Mouse (Mus musculus): ENCODE results near the gene Dtx2. TPM values are rescaled to one million over a fixed set of nuclear protein-coding genes. Genes with fewer than 3 reads are reported as not detected.

The Dtx2 gene
- 20.8 and 21.4 TPM in 2 replicates for polyA plus RNA-seq (2015; fragmentation: Nextera tagmentation; extraction: Ambion mirVana)

DNA sequence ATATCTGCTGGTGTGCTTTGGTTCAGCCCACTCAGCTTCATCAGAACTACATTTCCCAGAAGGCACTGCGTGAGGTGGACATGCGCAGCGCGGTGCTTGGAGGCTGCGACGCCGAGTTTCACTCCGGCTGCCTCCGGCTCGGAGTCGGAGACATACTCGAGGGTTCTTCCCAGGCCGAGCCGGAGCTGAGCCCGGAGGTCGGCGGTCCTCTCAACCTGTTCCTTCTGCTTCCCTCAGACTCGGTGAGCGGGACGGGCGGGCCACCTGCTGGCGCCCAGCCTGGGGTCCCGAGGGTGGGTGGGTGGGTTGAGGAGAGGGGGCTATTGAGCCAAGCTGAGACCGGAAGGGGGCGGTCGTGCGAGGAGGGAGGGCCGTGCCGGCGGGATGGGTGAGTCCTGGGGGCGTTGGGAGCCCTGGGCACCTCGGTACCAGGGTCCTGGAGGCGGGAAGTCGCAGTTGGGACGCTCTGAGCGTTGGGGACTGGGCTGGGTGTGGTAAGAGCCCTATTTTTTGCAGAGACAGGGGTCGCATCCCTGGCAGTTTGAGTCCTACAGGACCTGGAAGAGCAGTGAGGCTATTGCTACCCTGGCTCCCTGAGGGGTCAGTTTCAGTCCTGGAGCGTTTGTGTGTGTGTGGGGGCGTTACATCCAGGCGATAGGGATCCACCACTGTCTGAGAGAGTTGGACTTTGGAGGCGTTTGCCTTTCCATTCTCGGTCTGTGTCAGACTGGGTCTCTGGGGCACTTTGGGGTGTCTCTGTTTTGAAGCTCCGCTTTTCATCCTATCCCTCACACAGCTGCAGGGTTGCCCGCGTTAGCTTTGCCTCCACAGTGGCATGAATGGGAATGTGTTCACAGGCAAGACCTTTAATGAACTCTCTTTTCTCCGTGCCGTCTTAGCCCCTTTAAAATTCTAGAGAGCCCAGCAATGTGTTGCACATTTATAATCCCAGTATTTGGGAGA lies at the start of gene Dtx2:
TSS of gene Dtx2 (plus strand) at position 76 of the 963 bp plus-strand sequence.
- peaks cover 16% of the 10 kb centered on the region; the same call in 1 of the 2 replicates for H3K36me3 ChIP-seq
- H3K4me2 ChIP-seq (replicated peaks) = peak within 1 kb of the TSS; percentile 74
- H3K27ac ChIP-seq = peak within 1 kb of the TSS; percentile 83
- ATAC-seq = peak; percentile 97
- under 1% methylated on average over 45 of the region's 47 CpGs for WGBS
- peak within 1 kb of the TSS; percentile 80 for H3K9ac ChIP-seq
- H3K4me1 ChIP-seq (replicated peaks) = peaks cover 6% of the 10 kb centered on the region
- H3K4me3 ChIP-seq (replicated peaks) = peak within 1 kb of the TSS; percentile 76
- H3K9me3 ChIP-seq = no peaks in the 10 kb centered on the region
- no peaks in the 10 kb centered on the region for H3K27me3 ChIP-seq (replicated peaks)

DNA sequence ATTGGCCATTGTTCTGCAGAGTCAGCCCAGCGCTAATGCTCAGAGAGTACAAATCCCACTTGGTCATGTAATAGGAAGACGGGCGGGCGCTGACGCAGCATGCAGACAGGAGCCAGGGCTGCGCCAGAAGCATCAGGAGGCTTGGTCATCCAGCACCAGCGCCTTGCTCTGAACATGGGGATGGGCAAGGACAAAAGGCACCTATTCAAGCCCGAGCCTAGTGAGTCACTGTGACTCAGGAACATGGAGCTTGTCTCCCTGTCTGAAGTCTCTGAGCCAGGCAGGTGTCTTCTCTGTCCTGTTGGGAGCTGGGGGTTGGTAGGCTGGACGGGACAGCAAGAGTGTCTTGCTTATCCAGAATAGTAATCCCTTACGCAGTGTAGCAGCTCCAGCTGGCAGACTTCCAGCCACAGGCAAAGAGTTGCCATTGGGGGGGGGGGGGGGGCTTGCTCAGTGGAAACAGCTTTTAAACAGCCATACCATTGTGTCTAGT lies 48.6 kb upstream of the Dtx2 start:
- 61% methylated on average over 10 of the region's 10 CpGs for WGBS

GRCm38 (mm10) chr5:135946621-135947020 lies 48.0 kb upstream of the Dtx2 start:
- no peaks in the 10 kb centered on the region for H3K27me3 ChIP-seq (replicated peaks)
- H3K9ac ChIP-seq = no peak overlapping the region
- no peak overlapping the region for H3K27ac ChIP-seq
- WGBS = 76% methylated on average over 5 of the region's 5 CpGs
- no peak overlapping the region for H3K4me3 ChIP-seq (replicated peaks)
- H3K36me3 ChIP-seq = no peaks in the 10 kb centered on the region
- H3K9me3 ChIP-seq = no peaks in the 10 kb centered on the region
- H3K4me1 ChIP-seq (replicated peaks) = peaks cover 4% of the 10 kb centered on the region; the same call in 1 of the 2 replicates
- no peak overlapping the region for H3K4me2 ChIP-seq (replicated peaks)
- 0 out of 2 replicates have a peak, but pooled peaks have one; percentile 48 for ATAC-seq

More for the DNA sequence above, 48.6 kb upstream of the Dtx2 start:
- H3K4me3 ChIP-seq (replicated peaks) = no peak overlapping the region
- 0 out of 2 replicates have a peak overlapping the region, but pooled peaks have one; percentile 17 for H3K4me2 ChIP-seq (replicated peaks)
- no peak overlapping the region for H3K27ac ChIP-seq
- no peak overlapping the region for H3K9ac ChIP-seq
- 0 out of 2 replicates have a peak, but pooled peaks have one; percentile 20 for ATAC-seq
- no peaks in the 10 kb centered on the region for H3K9me3 ChIP-seq
- H3K36me3 ChIP-seq = no peaks in the 10 kb centered on the region
- H3K4me1 ChIP-seq (replicated peaks) = peaks cover 4% of the 10 kb centered on the region; the same call in 1 of the 2 replicates
- no peaks in the 10 kb centered on the region for H3K27me3 ChIP-seq (replicated peaks)

GRCm38 (mm10) chr5:135950710-135951412 lies 43.7 kb upstream of the Dtx2 start:
- 70% methylated on average over 11 of the region's 11 CpGs for WGBS
- Histone ChIP-seq H3K27me3 (replicated peaks) (no peaks in the 10 kb centered on the region), H3K36me3 (no peaks in the 10 kb centered on the region), H3K9me3 (no peaks in the 10 kb centered on the region), H3K4me2 (replicated peaks) (no peak overlapping the region), H3K27ac (no peak overlapping the region), H3K4me3 (replicated peaks) (no peak overlapping the region), H3K9ac (no peak overlapping the region), H3K4me1 (replicated peaks) (peaks cover 2% of the 10 kb centered on the region; the same call in 1 of the 2 replicates)
- peak; percentile 52; the same call in 1 of the 2 replicates for ATAC-seq

DNA sequence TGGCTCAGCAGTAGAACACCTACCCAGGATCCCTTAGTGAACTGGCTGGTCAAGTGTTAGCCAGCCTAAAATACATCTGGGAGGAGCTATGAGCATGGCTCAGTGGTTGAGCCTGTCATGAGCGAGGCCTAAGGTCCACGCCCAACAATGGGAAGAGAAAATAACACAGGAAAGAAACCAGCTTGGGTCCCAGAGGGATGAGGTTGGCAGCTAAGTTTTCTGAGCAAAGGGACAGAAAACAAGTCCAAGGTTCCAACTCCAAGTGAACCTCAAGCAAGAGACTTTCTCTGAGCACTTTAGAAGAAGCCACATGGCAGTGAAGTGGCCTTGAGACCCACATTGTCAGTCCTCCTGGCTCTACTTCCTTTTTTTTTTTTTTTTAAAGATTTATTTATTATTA lies 42.9 kb upstream of the Dtx2 start:
- H3K27me3 ChIP-seq (replicated peaks) = no peaks in the 10 kb centered on the region
- H3K9ac ChIP-seq = no peak overlapping the region
- H3K4me3 ChIP-seq (replicated peaks) = no peak overlapping the region
- 100% methylated on average over 2 of the region's 2 CpGs for WGBS
- H3K4me2 ChIP-seq (replicated peaks) = no peak overlapping the region
- H3K36me3 ChIP-seq = no peaks in the 10 kb centered on the region
- H3K4me1 ChIP-seq (replicated peaks) = no peaks in the 10 kb centered on the region
- no peaks in the 10 kb centered on the region for H3K9me3 ChIP-seq
- no peak overlapping the region for H3K27ac ChIP-seq
- ATAC-seq = no peak

DNA sequence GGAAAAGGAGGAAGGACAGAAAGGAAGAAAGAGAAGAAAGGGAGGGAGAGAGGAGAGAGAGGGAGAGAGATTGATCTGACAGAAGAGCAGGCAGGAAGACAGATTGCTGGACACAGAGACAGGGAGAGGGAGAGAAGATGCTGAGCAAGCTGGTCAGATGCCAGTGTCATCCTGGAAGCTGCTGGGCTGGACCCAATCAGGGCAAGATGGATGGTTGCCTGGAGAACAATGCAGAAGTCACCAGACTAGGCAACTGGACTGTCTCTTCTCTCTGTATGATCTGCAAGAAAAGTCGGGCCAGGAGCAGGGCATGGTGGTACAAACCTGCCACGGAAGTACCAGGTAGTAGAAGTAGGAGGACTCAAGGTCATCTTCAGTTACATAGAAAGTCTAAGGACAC lies 41.8 kb upstream of the Dtx2 start:
- WGBS = 84% methylated on average over 2 of the region's 2 CpGs
- ATAC-seq = no peak
- no peaks in the 10 kb centered on the region for H3K27me3 ChIP-seq (replicated peaks)
- no peak overlapping the region for H3K4me3 ChIP-seq (replicated peaks)
- H3K9ac ChIP-seq = no peak overlapping the region
- no peak overlapping the region for H3K27ac ChIP-seq
- H3K9me3 ChIP-seq = no peaks in the 10 kb centered on the region
- no peak overlapping the region for H3K4me2 ChIP-seq (replicated peaks)
- H3K4me1 ChIP-seq (replicated peaks) = 0 out of 2 replicates have a peak, but pooled peaks cover 3% of the 10 kb centered on the region
- no peaks in the 10 kb centered on the region for H3K36me3 ChIP-seq

- no peaks in the 10 kb centered on the region for H3K27me3 ChIP-seq (replicated peaks)
- H3K4me3 ChIP-seq (replicated peaks) = no peak overlapping the region
- peak overlapping the region; percentile 59 for H3K4me2 ChIP-seq (replicated peaks)
- ATAC-seq = no peak
- H3K4me1 ChIP-seq (replicated peaks) = 0 out of 2 replicates have a peak, but pooled peaks cover 3% of the 10 kb centered on the region
- no peaks in the 10 kb centered on the region for H3K36me3 ChIP-seq
- no peaks in the 10 kb centered on the region for H3K9me3 ChIP-seq
- WGBS = 80% methylated on average over 9 of the region's 9 CpGs
- H3K9ac ChIP-seq = no peak overlapping the region
- H3K27ac ChIP-seq = peak overlapping the region; percentile 88
Observed at GRCm38 (mm10) chr5:135956300-135957206, 38.0 kb upstream of the Dtx2 start.

DNA sequence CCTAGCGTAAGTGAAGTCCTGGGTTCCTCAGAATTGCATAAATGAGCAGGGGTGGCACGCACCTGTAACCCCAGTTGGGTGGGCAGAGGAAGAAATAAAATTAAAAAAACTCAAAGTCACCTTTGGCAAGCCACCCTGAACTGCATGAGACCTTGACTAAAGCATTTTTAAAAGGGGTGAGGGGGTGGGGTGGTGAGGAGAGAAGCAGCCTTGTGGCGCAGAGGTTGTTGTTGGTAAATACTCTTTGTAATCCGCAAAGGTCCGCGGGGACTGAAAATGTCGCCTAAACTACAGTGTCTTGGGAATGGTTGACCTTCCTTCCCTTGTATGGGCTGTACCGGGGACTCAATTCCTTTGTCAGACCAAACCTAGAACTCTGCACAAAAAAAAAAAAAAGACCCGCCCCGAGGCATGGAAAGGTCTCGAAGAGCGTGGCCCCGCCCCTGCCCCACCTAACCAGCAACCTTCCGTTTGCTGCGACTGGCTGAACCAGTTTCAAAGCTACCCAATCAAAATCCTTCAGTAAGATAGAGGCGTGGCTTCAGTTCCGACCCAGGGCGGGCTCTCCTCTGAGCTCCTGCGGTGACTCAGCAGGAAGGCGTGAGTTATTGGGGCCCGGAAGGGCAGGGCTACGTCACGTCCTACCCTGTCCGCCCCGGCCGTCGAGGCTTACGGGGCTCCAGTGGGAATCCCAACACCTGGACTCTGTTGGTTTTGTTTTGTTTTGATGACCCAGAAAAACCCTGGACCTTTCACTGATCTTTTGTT lies 37.2 kb upstream of the Dtx2 start:
- ATAC-seq = peak; percentile 90
- Histone ChIP-seq H3K9ac (no peak overlapping the region), H3K9me3 (no peaks in the 10 kb centered on the region), H3K27me3 (replicated peaks) (no peaks in the 10 kb centered on the region), H3K4me3 (replicated peaks) (peak overlapping the region; percentile 26), H3K4me2 (replicated peaks) (peak overlapping the region; percentile 59), H3K36me3 (no peaks in the 10 kb centered on the region), H3K27ac (peak overlapping the region; percentile 88), H3K4me1 (replicated peaks) (peaks cover 7% of the 10 kb centered on the region; the same call in 1 of the 2 replicates)
- 9% methylated on average over 28 of the region's 28 CpGs for WGBS

DNA sequence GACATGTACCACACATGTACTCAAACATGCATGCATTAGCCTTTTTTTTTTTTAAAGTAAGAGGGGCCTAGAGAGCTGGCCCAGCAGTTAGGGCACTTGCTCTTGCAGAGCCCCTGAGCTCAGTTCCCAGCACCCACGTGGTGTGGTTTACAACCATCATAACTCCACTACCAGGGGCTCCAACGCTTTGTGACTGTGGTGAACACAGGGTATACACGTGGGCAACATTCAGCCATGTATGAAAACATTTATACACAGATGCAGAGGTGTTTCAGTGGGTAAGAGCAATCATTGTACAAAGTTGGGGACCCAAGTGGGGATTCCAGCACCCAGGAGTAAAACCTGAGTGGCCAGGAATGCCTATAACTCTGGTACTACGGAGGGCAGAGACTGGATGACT lies 36.2 kb upstream of the Dtx2 start:
- Histone ChIP-seq H3K9ac (no peak overlapping the region), H3K4me3 (replicated peaks) (no peak overlapping the region), H3K27ac (peak overlapping the region; percentile 82), H3K4me2 (replicated peaks) (no peak overlapping the region), H3K4me1 (replicated peaks) (peaks cover 9% of the 10 kb centered on the region; the same call in 1 of the 2 replicates), H3K9me3 (no peaks in the 10 kb centered on the region), H3K27me3 (replicated peaks) (no peaks in the 10 kb centered on the region), H3K36me3 (no peaks in the 10 kb centered on the region)
- no peak for ATAC-seq
- 87% methylated on average over 4 of the region's 4 CpGs for WGBS

- Histone ChIP-seq H3K36me3 (no peaks in the 10 kb centered on the region), H3K4me2 (replicated peaks) (no peak overlapping the region), H3K9me3 (no peaks in the 10 kb centered on the region), H3K9ac (no peak overlapping the region), H3K4me3 (replicated peaks) (no peak overlapping the region), H3K4me1 (replicated peaks) (peaks cover 9% of the 10 kb centered on the region; the same call in 1 of the 2 replicates), H3K27me3 (replicated peaks) (no peaks in the 10 kb centered on the region), H3K27ac (no peak overlapping the region)
- WGBS = 90% methylated on average over 7 of the region's 7 CpGs
- no peak for ATAC-seq
Observed at GRCm38 (mm10) chr5:135959911-135960310, 34.7 kb upstream of the Dtx2 start.
